Mouse (Mus musculus) ES-E14 (cell line): ENCODE results near the gene Gm40193. TPM values are rescaled to one million over a fixed set of nuclear protein-coding genes. Genes with fewer than 3 reads are reported as not detected.
A peak's percentile ranks its signal among the peaks of the same experiment; 100 is the strongest.

Source experiments
- DNase-seq: peaks from one replicate; pipeline ENCODE4 v3.0.0-alpha.2; 2013; ENCODE audit warnings: low read depth, low spot score
- H3K27ac ChIP-seq: 2 replicates; pipeline ENCODE4 v1.5.1; 2012; ENCODE audit warnings: low read depth, mild to moderate bottlenecking, low read length, moderate library complexity, mixed read lengths; ENCODE audit not compliant: poor library complexity, insufficient read depth, severe bottlenecking
- H3K36me3 ChIP-seq: 2 replicates; pipeline ENCODE4 v1.6.1; 2012; ENCODE audit warnings: mild to moderate bottlenecking, low read length, moderate library complexity, mixed read lengths; ENCODE audit not compliant: control insufficient read depth, poor library complexity, insufficient read depth, severe bottlenecking
- H3K4me1 ChIP-seq, 2 experiments: fragments of 150-350 bp in 1 of 2; sonication (generic) in 1 of 2; 2 replicates each; pipeline ENCODE4 v1.6.1; 2012; ENCODE audit warnings: low read length in 2 of 2, mild to moderate bottlenecking in 1 of 2, mixed read lengths in 1 of 2; ENCODE audit not compliant: control insufficient read depth in 2 of 2, insufficient read depth in 2 of 2, poor library complexity in 1 of 2
- H3K4me3 ChIP-seq, 2 experiments: fragments of 150-350 bp in 1 of 2; sonication (generic) in 1 of 2; 2 replicates each; pipeline ENCODE4 v1.5.1; 2012; ENCODE audit warnings: low read length in 2 of 2, low read depth in 1 of 2, mild to moderate bottlenecking in 1 of 2, mixed read lengths in 1 of 2; ENCODE audit not compliant: insufficient read depth in 1 of 2, poor library complexity in 1 of 2, severe bottlenecking in 1 of 2
- H3K9ac ChIP-seq: 2 replicates; pipeline ENCODE4 v1.6.1; 2012; ENCODE audit warnings: low read depth, mild to moderate bottlenecking, low read length, mixed read lengths; ENCODE audit not compliant: poor library complexity, insufficient read depth, severe bottlenecking
- H3K9me3 ChIP-seq: fragments of 150-350 bp; sonication (generic); 2 replicates; pipeline ENCODE4 v1.6.1; 2012; ENCODE audit warnings: low read depth, mild to moderate bottlenecking, low read length; ENCODE audit not compliant: control insufficient read depth, insufficient read depth
- CHD2 ChIP-seq: IDR thresholded peaks from 2 replicates; pipeline ENCODE4 v1.6.1; 2014; ENCODE audit warnings: mild to moderate bottlenecking, low read depth, low read length, inconsistent platforms
- HCFC1 ChIP-seq: IDR thresholded peaks from 2 replicates; pipeline ENCODE4 v1.6.1; 2012; ENCODE audit warnings: low read length, inconsistent platforms, borderline replicate concordance; ENCODE audit not compliant: insufficient read depth
- MAFK ChIP-seq: IDR thresholded peaks from 2 replicates; pipeline ENCODE4 v1.6.1; 2014; ENCODE audit warnings: mild to moderate bottlenecking, low read depth, low read length, inconsistent platforms; ENCODE audit not compliant: insufficient read depth
- ZC3H11A ChIP-seq: IDR thresholded peaks from 2 replicates; pipeline ENCODE4 v1.6.1; 2012; ENCODE audit warnings: low read depth, mild to moderate bottlenecking, inconsistent platforms, low read length, borderline replicate concordance
- ZNF384 ChIP-seq: IDR thresholded peaks from 2 replicates; pipeline ENCODE4 v1.6.1; 2012; ENCODE audit warnings: low read depth, low read length, inconsistent platforms
- in situ Hi-C, 2 experiments: fragments of 600-800 bp; cut with MboI; formaldehyde crosslinking; loops; one replicate each; pipeline ENCODE4 v1.15.1; 2025; ENCODE audit warnings: low sequenced_read_pairs in 2 of 2, inconsistent platforms in 1 of 2; ENCODE audit not compliant: unreplicated experiment in 2 of 2
- total RNA-seq: library from RNA; depleted of rRNA; stranded (reverse); fragments of 300-350 nt; gene quantifications from 2 replicates; pipeline ENCODE4 v1.2.3, GENCODE M21; 2012

Gene Gm40193
- total RNA-seq, 1 experiment: not detected

DNA sequence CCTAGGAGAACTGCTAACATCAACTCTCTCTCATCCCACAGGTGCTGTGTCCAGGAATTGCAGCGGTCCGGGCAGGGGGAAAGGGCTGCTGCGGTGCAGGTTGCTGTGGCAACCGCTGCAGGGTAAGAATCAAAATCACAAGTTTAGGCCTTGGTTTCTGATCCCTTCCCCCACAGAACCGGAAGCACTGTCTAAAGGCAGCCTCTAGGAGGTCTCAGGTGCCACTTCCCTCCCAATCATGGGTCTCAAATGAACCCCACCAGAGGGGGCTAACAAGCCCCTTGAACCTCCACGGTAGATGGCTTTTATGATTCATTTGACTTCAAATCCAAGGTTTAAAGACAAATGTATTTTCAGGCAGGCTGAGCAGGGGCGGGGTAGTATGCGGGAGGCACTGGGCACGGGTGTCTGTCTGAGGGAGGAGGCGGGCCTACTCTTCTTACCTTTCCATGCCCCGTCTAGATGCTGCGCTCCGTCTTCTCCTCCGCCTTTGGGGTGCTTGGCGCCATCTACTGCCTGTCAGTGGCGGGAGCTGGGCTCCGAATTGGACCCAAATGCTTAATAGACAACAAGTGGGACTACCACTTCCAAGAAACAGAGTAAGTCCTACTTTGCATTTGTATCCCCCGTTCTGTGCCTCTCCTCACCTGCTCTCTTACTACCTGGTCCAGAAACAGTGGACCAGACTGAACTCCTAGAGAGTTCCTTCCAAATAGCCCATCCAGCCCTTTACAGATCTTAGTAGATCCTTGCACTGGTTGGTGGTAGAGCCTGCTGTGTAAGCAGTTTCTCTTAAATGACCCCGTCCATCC is 22.8 kb downstream of the Gm40193 start:
- no peaks in the 10 kb centered on the region for H3K36me3 ChIP-seq
- in situ Hi-C loops: no loop called here
- peaks cover 0 to 18% of the 10 kb centered on the region in 2 experiments; a peak in 1 of 4 replicates for H3K4me1 ChIP-seq
- H3K9me3 ChIP-seq: no peaks in the 10 kb centered on the region
- peak; percentile 77 for DNase-seq
- peak overlapping the region; percentile 47; the same call in 1 of the 2 replicates for H3K9ac ChIP-seq
- TF ChIP-seq HCFC1 (no peak), CHD2 (no peak), ZC3H11A (peak; percentile 38; the same call in 1 of the 2 replicates), MAFK (peak; percentile 69), ZNF384 (no peak)
- no peak overlapping the region for H3K27ac ChIP-seq
- H3K4me3 ChIP-seq: peak overlapping the region; percentile 41 to 48; a peak in 3 of 4 replicates

DNA sequence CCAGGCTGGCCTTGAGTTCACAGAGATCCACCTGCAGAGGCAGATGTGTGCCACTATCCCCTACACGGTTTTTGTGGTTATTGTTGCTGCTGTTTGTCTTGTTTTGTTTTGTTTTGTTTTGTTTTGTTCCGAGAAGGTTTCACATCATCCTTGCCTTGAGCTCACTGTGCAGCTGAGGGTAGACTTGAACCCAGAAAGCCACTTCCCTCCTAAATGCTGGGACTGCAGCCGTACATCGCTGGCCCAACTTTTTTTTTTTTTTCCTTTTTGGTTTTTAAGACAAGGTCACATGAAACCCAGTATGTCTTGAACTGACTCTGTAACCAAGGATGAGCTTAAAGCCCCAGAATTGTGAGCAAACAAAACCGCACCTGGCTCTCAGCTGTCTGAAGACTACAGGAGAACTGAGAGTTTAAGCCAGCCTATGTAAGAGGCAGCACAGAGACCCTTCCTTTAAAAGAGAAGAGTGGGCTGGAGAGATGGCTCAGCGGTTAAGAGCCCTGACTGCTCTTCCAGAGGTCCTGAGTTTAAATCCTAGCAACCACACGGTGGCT is 25.7 kb downstream of the Gm40193 start:
- Histone ChIP-seq H3K9ac (no peak overlapping the region), H3K27ac (no peak overlapping the region), H3K36me3 (no peaks in the 10 kb centered on the region), H3K4me1 (peaks cover 0 to 18% of the 10 kb centered on the region in 2 experiments; a peak in 2 of 4 replicates), H3K4me3 (no peak overlapping the region), H3K9me3 (no peaks in the 10 kb centered on the region)
- no peak for DNase-seq
- TF ChIP-seq ZNF384: no peak
- no peak for TF ChIP-seq MAFK
- TF ChIP-seq ZC3H11A: no peak
- TF ChIP-seq HCFC1: no peak
- TF ChIP-seq CHD2: no peak
- in situ Hi-C loops: no loop called here

DNA sequence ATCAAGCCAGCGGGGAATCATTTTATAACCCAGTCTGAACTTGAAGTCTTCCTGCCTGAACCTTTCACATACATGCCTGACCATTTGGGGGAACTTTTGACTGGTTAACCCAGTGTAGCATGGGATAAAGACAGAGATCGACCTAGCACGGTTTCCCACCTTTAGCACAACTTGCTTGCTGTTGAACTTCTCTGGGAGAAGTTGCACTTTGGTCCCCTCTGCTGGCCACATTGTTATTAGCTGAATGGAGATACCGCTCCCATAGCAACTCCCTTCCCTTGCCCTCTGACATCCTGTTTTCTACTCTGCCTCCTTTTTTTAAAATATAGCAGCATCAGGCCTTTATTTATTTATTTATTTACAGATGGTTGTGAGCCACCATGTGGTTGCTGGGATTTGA is 26.4 kb downstream of the Gm40193 start:
- no peaks in the 10 kb centered on the region for H3K9me3 ChIP-seq
- no peak for TF ChIP-seq ZNF384
- no peak for TF ChIP-seq HCFC1
- no peak for TF ChIP-seq CHD2
- no peak for TF ChIP-seq MAFK
- TF ChIP-seq ZC3H11A: no peak
- peaks cover 0 to 16% of the 10 kb centered on the region in 2 experiments; a peak in 2 of 4 replicates for H3K4me1 ChIP-seq
- H3K36me3 ChIP-seq: no peaks in the 10 kb centered on the region
- no peak overlapping the region for H3K4me3 ChIP-seq
- in situ Hi-C loops: no loop called here
- no peak for DNase-seq
- no peak overlapping the region for H3K9ac ChIP-seq
- H3K27ac ChIP-seq: no peak overlapping the region

DNA sequence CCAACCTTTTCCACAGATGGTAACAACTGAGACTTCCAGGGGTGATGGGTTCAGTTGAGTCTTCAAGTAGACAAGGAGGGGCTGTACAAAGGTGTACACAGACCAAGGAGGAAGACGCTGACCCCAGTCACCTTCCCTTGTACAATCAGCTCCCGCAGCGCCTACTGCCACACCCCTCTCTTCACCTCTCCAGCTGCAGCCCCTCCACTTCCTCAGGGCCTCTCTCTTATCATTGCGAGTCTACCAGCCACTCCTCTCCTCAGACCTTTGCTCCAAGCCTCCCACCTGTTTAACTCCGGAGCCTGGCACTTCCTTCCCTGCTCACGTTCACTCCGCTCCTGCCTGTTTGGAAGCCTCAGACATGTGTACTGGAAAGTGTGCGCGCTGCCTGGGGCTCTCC is 27.8 kb downstream of the Gm40193 start, which contains the start of gene Tm4sf5:
TSS of gene Tm4sf5 (plus strand) at position 275 of the 400 bp plus-strand sequence.
- Histone ChIP-seq H3K36me3 (no peaks in the 10 kb centered on the region), H3K4me1 (peaks cover 0 to 11% of the 10 kb centered on the region in 2 experiments; a peak in 2 of 4 replicates), H3K4me3 (no peak within 1 kb of the TSS; a peak in 1 of 4 replicates), H3K9ac (no peak within 1 kb of the TSS), H3K27ac (no peak within 1 kb of the TSS), H3K9me3 (no peaks in the 10 kb centered on the region)
- DNase-seq: no peak
- in situ Hi-C loops: loop anchor here in 1 of 2 experiments (5.0 kb wide), 1 partner anchor 88 kb away; no protein-coding TSS in a partner anchor
- TF ChIP-seq ZC3H11A: no peak
- no peak for TF ChIP-seq CHD2
- no peak for TF ChIP-seq HCFC1
- no peak for TF ChIP-seq MAFK
- no peak for TF ChIP-seq ZNF384
